26 mouse cellular contexts compared by ENCODE assay signal in the genomic region with DNA sequence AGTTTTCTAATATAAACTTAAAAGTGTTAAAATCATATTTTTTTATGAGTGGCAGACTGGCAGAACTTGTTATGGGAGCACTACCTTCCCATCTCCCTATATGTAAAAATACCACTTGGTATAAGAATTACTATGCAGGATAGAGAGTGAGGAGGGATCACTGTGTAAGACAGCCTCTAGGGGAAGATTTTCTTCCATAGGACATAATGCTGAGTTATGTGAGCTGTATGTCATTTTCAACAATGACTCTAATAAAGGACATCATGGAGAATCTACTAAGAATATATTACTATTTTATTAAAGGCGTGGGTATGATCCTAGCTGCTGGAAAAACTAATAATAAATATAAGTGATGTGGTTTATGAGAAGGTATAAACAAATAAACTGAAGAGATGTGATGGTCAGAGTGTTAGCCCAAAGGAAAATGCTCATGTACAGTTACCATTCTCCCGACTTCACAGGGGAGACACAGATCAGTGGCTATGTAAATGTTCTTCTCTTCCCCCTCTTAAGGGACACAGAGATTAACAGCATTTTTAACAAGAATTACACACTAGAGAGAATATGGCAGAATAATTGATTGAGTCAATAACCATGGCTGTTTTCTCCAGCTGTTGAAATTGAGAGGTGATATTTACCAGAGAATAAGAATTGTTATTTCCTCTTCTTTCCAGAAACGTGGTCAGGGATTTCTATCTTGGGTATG.
"Had no signal": no experiment of that assay in that cellular context is flagged by ENCODE, and none has a peak within 500 bp of the region (broad histone marks: within the 10 kb centered on the region; RNA-seq: fewer than 3 reads in every experiment).

No protein-coding gene starts in this region.

- H3K4me3 ChIP-seq: heart, adult 2 months; heart, embryonic 13.5 days; heart, embryonic 15.5 days; hindbrain, embryonic 12.5 days; kidney, embryonic 15.5 days; limb, embryonic 10.5 days; limb, embryonic 12.5 days had no signal

- H3K9ac ChIP-seq: forebrain, postnatal 0 days; heart, embryonic 13.5 days; heart, embryonic 15.5 days; hindbrain, embryonic 12.5 days; kidney, embryonic 15.5 days; limb, embryonic 12.5 days had no signal

- ATAC-seq: forebrain, postnatal 0 days; hindbrain, embryonic 16.5 days; intestine, embryonic 16.5 days had no signal

- H3K4me2 ChIP-seq: heart, embryonic 11.5 days; heart, embryonic 13.5 days; heart, embryonic 15.5 days; hindbrain, embryonic 12.5 days; kidney, embryonic 15.5 days; limb, embryonic 12.5 days; liver, embryonic 11.5 days had no signal

- H3K27me3 ChIP-seq: heart, embryonic 13.5 days; heart, embryonic 15.5 days; hindbrain, embryonic 12.5 days; kidney, embryonic 15.5 days; limb, embryonic 12.5 days had no signal

- H3K36me3 ChIP-seq: heart, embryonic 13.5 days; heart, embryonic 15.5 days; hindbrain, embryonic 12.5 days; kidney, embryonic 15.5 days; limb, embryonic 10.5 days; limb, embryonic 12.5 days had no signal

- H3K27ac ChIP-seq: heart, adult 2 months; heart, embryonic 13.5 days; heart, embryonic 15.5 days; hindbrain, embryonic 12.5 days; kidney, embryonic 15.5 days; kidney, postnatal 0 days; limb, embryonic 10.5 days; limb, embryonic 12.5 days had no signal

- H3K4me1 ChIP-seq: heart, embryonic 13.5 days; heart, embryonic 15.5 days; hindbrain, embryonic 12.5 days; kidney, embryonic 15.5 days; limb, embryonic 10.5 days; limb, embryonic 12.5 days had no signal

- H3K9me3 ChIP-seq: heart, embryonic 13.5 days; heart, embryonic 15.5 days; hindbrain, embryonic 12.5 days; kidney, embryonic 15.5 days; limb, embryonic 10.5 days; limb, embryonic 12.5 days had no signal

- DNase-seq: forebrain, postnatal 0 days; gastrocnemius, postnatal 14 days; gastrocnemius, postnatal 36 days; heart, adult 11 months; heart, adult 2 months; heart, postnatal 14 days; heart, postnatal 36 days; kidney, adult 11 months; kidney, adult 2 months; kidney, adult 9 months; kidney, postnatal 14 days; kidney, postnatal 36 days; layer of hippocampus, adult 9-11 months; layer of hippocampus, postnatal 36 days; liver had no signal
